Mouse (Mus musculus) forebrain, postnatal 0 days (tissue): ENCODE measurements at regions not wholly inside any gene's neighbourhood (a gene's known extent, or its start where the extent isn't known, plus 50 kb on each side); places are given as distances from the start of the nearest gene placed in this dataset.

ENCODE experiments used
- ATAC-seq: fragments of 200-750 bp; cut with Nextera tagmentation; 2 replicates; pipeline ENCODE4 v1.8.0; 2017; ENCODE audit warnings: mild to moderate bottlenecking, moderate library complexity
- DNase-seq: peaks from one replicate; pipeline ENCODE4 v3.0.0-alpha.2; 2015
- H3K27ac ChIP-seq: fragments of 300-500 bp; sonication (generic); 2 replicates; pipeline ENCODE4 v1.5.1; 2014; ENCODE audit warnings: low read depth, mild to moderate bottlenecking, antibody characterized with exemption, low read length, moderate library complexity, mixed read lengths
- H3K27me3 ChIP-seq: fragments of 300-500 bp; sonication (generic); 2 replicates; pipeline ENCODE4 v1.6.1; 2014; ENCODE audit warnings: mild to moderate bottlenecking, low read length, mixed read lengths; ENCODE audit not compliant: insufficient read depth
- H3K36me3 ChIP-seq: fragments of 300-500 bp; sonication (generic); 2 replicates; pipeline ENCODE4 v1.6.1; 2014; ENCODE audit warnings: mild to moderate bottlenecking, moderate library complexity; ENCODE audit not compliant: insufficient read depth
- H3K4me1 ChIP-seq: fragments of 300-500 bp; sonication (generic); 2 replicates; pipeline ENCODE4 v1.6.1; 2014; ENCODE audit warnings: antibody characterized with exemption; ENCODE audit not compliant: insufficient read depth
- H3K4me2 ChIP-seq: fragments of 300-500 bp; sonication (generic); 2 replicates; pipeline ENCODE4 v1.6.1; 2014; ENCODE audit warnings: low read depth, mild to moderate bottlenecking, moderate library complexity
- H3K4me3 ChIP-seq: fragments of 300-500 bp; sonication (generic); 2 replicates; pipeline ENCODE4 v1.5.1; 2014; ENCODE audit warnings: low read depth, low read length, mixed read lengths
- H3K9ac ChIP-seq: fragments of 300-500 bp; sonication (generic); 2 replicates; pipeline ENCODE4 v1.6.1; 2014; ENCODE audit warnings: mild to moderate bottlenecking
- H3K9me3 ChIP-seq: fragments of 300-500 bp; sonication (generic); 2 replicates; pipeline ENCODE4 v1.6.1; 2016; ENCODE audit warnings: low read length
- CTCF ChIP-seq: sonication (generic); IDR thresholded peaks from 2 replicates; pipeline ENCODE4 v1.5.1; 2016; ENCODE audit warnings: antibody characterized with exemption, control low read depth, low read depth
- WGBS: fragments of 180-500 bp; shearing (Covaris S2); extraction: QIAGEN DNeasy Blood & Tissue Kit; methylation state at CpG from one replicate; pipeline ENCODE4 v1.1.7; 2014; 5-methylcytosine and 5-hydroxymethylcytosine counted together

- no peak overlapping the region for H3K9ac ChIP-seq
- H3K4me1 ChIP-seq, result no peaks in the 10 kb centered on the region
- H3K27me3 ChIP-seq, result peaks cover 18% of the 10 kb centered on the region
- H3K4me2 ChIP-seq, result no peak overlapping the region
- WGBS, result 70% methylated on average over 4 of the region's 4 CpGs
- TF ChIP-seq CTCF, result no peak
- no peak overlapping the region for H3K27ac ChIP-seq
- ATAC-seq (no peak), DNase-seq (no peak)
- no peak overlapping the region for H3K4me3 ChIP-seq
- no peaks in the 10 kb centered on the region for H3K36me3 ChIP-seq
- H3K9me3 ChIP-seq, result no peaks in the 10 kb centered on the region
Observed at GRCm38 (mm10) chr7:136820291-136820690, 74.1 kb upstream of the Mgmt start.

GRCm38 (mm10) chr7:136825647-136826046 lies 68.8 kb upstream of the Mgmt start:
- H3K27me3 ChIP-seq, result peaks cover 27% of the 10 kb centered on the region
- DNase-seq, result peak; percentile 26
- WGBS, result 10% methylated on average over 16 of the region's 16 CpGs
- no peak for TF ChIP-seq CTCF
- H3K4me1 ChIP-seq, result no peaks in the 10 kb centered on the region
- no peak overlapping the region for H3K9ac ChIP-seq
- H3K9me3 ChIP-seq, result no peaks in the 10 kb centered on the region
- no peaks in the 10 kb centered on the region for H3K36me3 ChIP-seq
- H3K4me2 ChIP-seq, result peak overlapping the region; percentile 40
- no peak for ATAC-seq
- no peak overlapping the region for H3K27ac ChIP-seq
- peak overlapping the region; percentile 21 for H3K4me3 ChIP-seq

GRCm38 (mm10) chr7:136829621-136830313 lies 64.6 kb upstream of the Mgmt start:
- peak; percentile 43 for DNase-seq
- no peak overlapping the region for H3K4me3 ChIP-seq

GRCm38 (mm10) chr7:136832419-136832818 lies 62.0 kb upstream of the Mgmt start:
- 78% methylated on average over 7 of the region's 7 CpGs for WGBS
- no peak overlapping the region for H3K27ac ChIP-seq
- H3K27me3 ChIP-seq, result peaks cover 9% of the 10 kb centered on the region
- H3K4me1 ChIP-seq, result no peaks in the 10 kb centered on the region
- no peak for ATAC-seq
- H3K4me2 ChIP-seq, result no peak overlapping the region
- no peak overlapping the region for H3K9ac ChIP-seq
- DNase-seq, result no peak
- no peaks in the 10 kb centered on the region for H3K9me3 ChIP-seq
- H3K36me3 ChIP-seq, result no peaks in the 10 kb centered on the region
- no peak overlapping the region for H3K4me3 ChIP-seq
- TF ChIP-seq CTCF, result no peak

More at GRCm38 (mm10) chr7:136829621-136830313, 64.6 kb upstream of the Mgmt start:
- Histone ChIP-seq H3K27me3 (peaks cover 17% of the 10 kb centered on the region), H3K9me3 (no peaks in the 10 kb centered on the region), H3K4me1 (no peaks in the 10 kb centered on the region), H3K27ac (no peak overlapping the region), H3K36me3 (no peaks in the 10 kb centered on the region), H3K9ac (no peak overlapping the region), H3K4me2 (no peak overlapping the region)
- ATAC-seq, result peak; percentile 59; the same call in 1 of the 2 replicates
- TF ChIP-seq CTCF, result no peak
- WGBS, result 44% methylated on average over 1 of the region's 1 CpGs

GRCm38 (mm10) chr7:136838971-136839370 lies 55.4 kb upstream of the Mgmt start:
- H3K4me2 ChIP-seq, result no peak overlapping the region
- no peak overlapping the region for H3K4me3 ChIP-seq
- no peak for DNase-seq
- H3K27me3 ChIP-seq, result peaks cover 5% of the 10 kb centered on the region; the same call in 1 of the 2 replicates
- WGBS, result 58% methylated on average over 5 of the region's 5 CpGs
- no peaks in the 10 kb centered on the region for H3K4me1 ChIP-seq
- no peaks in the 10 kb centered on the region for H3K36me3 ChIP-seq
- no peak for TF ChIP-seq CTCF
- no peak overlapping the region for H3K27ac ChIP-seq
- H3K9ac ChIP-seq, result no peak overlapping the region
- H3K9me3 ChIP-seq, result no peaks in the 10 kb centered on the region
- no peak for ATAC-seq

- H3K4me1 ChIP-seq, result no peaks in the 10 kb centered on the region
- no peaks in the 10 kb centered on the region for H3K36me3 ChIP-seq
- 53% methylated on average over 7 of the region's 7 CpGs for WGBS
- no peak overlapping the region for H3K9ac ChIP-seq
- H3K9me3 ChIP-seq, result no peaks in the 10 kb centered on the region
- no peak overlapping the region for H3K4me3 ChIP-seq
- TF ChIP-seq CTCF, result no peak
- H3K4me2 ChIP-seq, result no peak overlapping the region
- H3K27me3 ChIP-seq, result peaks cover 12% of the 10 kb centered on the region; the same call in 1 of the 2 replicates
- H3K27ac ChIP-seq, result no peak overlapping the region
- no peak for ATAC-seq
- DNase-seq, result no peak
Observed at GRCm38 (mm10) chr7:136840224-136840623, 54.2 kb upstream of the Mgmt start.

- Histone ChIP-seq H3K9me3 (no peaks in the 10 kb centered on the region), H3K4me1 (no peaks in the 10 kb centered on the region), H3K4me3 (no peak overlapping the region), H3K27me3 (peaks cover 15% of the 10 kb centered on the region), H3K27ac (no peak overlapping the region), H3K9ac (no peak overlapping the region), H3K4me2 (no peak overlapping the region), H3K36me3 (no peaks in the 10 kb centered on the region)
- TF ChIP-seq CTCF, result no peak
- 91% methylated on average over 7 of the region's 7 CpGs for WGBS
- ATAC-seq (no peak), DNase-seq (no peak)
Observed at GRCm38 (mm10) chr7:136842751-136843150, 51.7 kb upstream of the Mgmt start.
